Mouse (Mus musculus) heart, postnatal 0 days (tissue): Measurements from ENCODE around the gene Prr15l. TPM values are rescaled to one million over a fixed set of nuclear protein-coding genes. Genes with fewer than 3 reads are reported as not detected.

Experiments used
- ATAC-seq: fragments of 200-750 bp; cut with Nextera tagmentation; 2 replicates; pipeline ENCODE4 v1.8.0; 2017; ENCODE audit warnings: low read depth, moderate number of reproducible peaks, moderate library complexity; ENCODE audit not compliant: insufficient read depth
- DNase-seq: peaks from one replicate; pipeline ENCODE4 v3.0.0-alpha.2; 2016; ENCODE audit warnings: low spot score
- H3K27ac ChIP-seq: fragments of 300-500 bp; sonication (generic); 2 replicates; pipeline ENCODE4 v1.5.1; 2014; ENCODE audit warnings: low read depth, mild to moderate bottlenecking
- H3K27me3 ChIP-seq: fragments of 300-500 bp; sonication (generic); 2 replicates; pipeline ENCODE4 v1.6.1; 2014; ENCODE audit warnings: low read length, mixed read lengths; ENCODE audit not compliant: control insufficient read depth, insufficient read depth
- H3K36me3 ChIP-seq: fragments of 300-500 bp; sonication (generic); replicated peaks from 2 replicates; pipeline ENCODE4 v1.6.1; 2014; ENCODE audit warnings: low read length, mixed read lengths; ENCODE audit not compliant: control insufficient read depth, insufficient read depth
- H3K4me1 ChIP-seq: fragments of 300-500 bp; sonication (generic); 2 replicates; pipeline ENCODE4 v1.6.1; 2014; ENCODE audit warnings: antibody characterized with exemption; ENCODE audit not compliant: control insufficient read depth, insufficient read depth
- H3K4me2 ChIP-seq: fragments of 300-500 bp; sonication (generic); 2 replicates; pipeline ENCODE4 v1.6.1; 2014; ENCODE audit warnings: low read depth, mild to moderate bottlenecking, low read length, moderate library complexity
- H3K4me3 ChIP-seq: fragments of 300-500 bp; sonication (generic); 2 replicates; pipeline ENCODE4 v1.5.1; 2014; ENCODE audit warnings: low read depth, low read length
- H3K9ac ChIP-seq: fragments of 300-500 bp; sonication (generic); replicated peaks from 2 replicates; pipeline ENCODE4 v1.6.1; 2014; ENCODE audit warnings: low read depth, low read length, mixed read lengths
- H3K9me3 ChIP-seq: fragments of 300-500 bp; sonication (generic); replicated peaks from 2 replicates; pipeline ENCODE4 v1.6.1; 2016; ENCODE audit warnings: low read length; ENCODE audit not compliant: control insufficient read depth
- CTCF ChIP-seq: IDR thresholded peaks from 2 replicates; pipeline ENCODE4 v1.5.1; 2016; ENCODE audit warnings: antibody characterized with exemption, control low read depth, low read depth
- EP300 ChIP-seq: IDR thresholded peaks from 2 replicates; pipeline ENCODE4 v1.6.1; 2016; ENCODE audit warnings: antibody characterized with exemption, low read depth
- WGBS: fragments of 180-500 bp; shearing (Covaris S2); extraction: QIAGEN DNeasy Blood & Tissue Kit; methylation state at CpG from one replicate; pipeline ENCODE4 v1.1.7; 2014; 5-methylcytosine and 5-hydroxymethylcytosine counted together
- polyA plus RNA-seq: library from polyadenylated mRNA; unstranded; fragments of >200 nt; fragmentation: Nextera tagmentation; extraction: Ambion mirVana; gene quantifications from 2 replicates; pipeline ENCODE4 v1.2.1, GENCODE M21; 2015
- total RNA-seq: library from RNA; depleted of rRNA; stranded (reverse); fragments of >200 nt; gene quantifications from 2 replicates; pipeline ENCODE4 v1.2.3, GENCODE M21; 2014; ENCODE audit warnings: low replicate concordance; rRNA removed

The Prr15l gene
- total RNA-seq = 0.39 TPM in 1 of 2 replicates, not detected in the other
- 1.2 and 1.3 TPM in 2 replicates for polyA plus RNA-seq

DNA sequence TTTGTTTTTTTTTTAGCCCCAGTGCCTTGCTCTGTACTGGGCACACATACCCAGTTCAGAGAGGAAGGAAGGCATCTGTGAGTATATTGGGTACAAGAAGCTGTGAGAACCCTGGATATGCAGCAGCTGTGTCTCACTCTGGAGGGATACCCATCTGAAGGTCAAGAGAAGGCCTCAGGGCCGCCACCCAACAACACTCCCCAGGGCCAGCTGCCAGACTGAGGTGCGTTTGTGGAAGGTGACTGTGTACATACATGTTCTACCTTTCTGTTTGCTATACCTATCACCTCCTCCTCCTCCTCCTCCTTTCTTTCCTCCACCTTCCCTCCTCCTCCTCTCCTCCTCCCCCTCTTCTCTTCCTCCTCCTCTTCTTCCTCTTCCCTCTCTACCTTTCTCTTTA is at the start of gene Prr15l:
TSS of gene Prr15l (plus strand) at position 17 of the 400 bp plus-strand sequence.
- 66% methylated on average over 2 of the region's 2 CpGs for WGBS
- no peak within 1 kb of the TSS for H3K27ac ChIP-seq
- no peaks in the 10 kb centered on the region for H3K36me3 ChIP-seq
- H3K4me3 ChIP-seq = no peak within 1 kb of the TSS
- no peak within 1 kb of the TSS for H3K9ac ChIP-seq
- H3K4me2 ChIP-seq = no peak within 1 kb of the TSS
- H3K9me3 ChIP-seq = no peaks in the 10 kb centered on the region
- H3K27me3 ChIP-seq = peaks cover 26% of the 10 kb centered on the region
- no peaks in the 10 kb centered on the region for H3K4me1 ChIP-seq
- no peak for TF ChIP-seq EP300
- ATAC-seq (no peak), DNase-seq (no peak)

DNA sequence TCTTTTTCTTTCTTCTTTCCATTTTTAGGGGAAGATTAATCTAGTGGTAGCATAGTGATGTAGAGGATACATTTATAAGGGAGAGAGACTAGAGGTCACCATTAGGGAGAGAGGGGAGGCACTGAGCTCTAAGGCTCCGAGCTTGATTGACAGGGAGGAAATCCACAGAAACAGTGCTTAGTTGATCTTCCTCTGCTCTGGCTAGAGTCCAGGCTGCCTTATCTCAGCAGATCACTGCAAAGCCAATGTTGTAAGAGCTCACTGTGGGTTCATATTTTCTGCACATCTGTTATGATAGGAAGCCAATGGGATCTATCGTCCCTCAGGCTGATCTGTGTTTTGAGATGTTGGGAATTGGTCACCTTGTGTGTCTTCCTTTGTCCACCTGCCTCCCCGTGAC is 49.2 kb upstream of the Prr15l start:
- TF ChIP-seq CTCF (no peak), EP300 (no peak)

DNA sequence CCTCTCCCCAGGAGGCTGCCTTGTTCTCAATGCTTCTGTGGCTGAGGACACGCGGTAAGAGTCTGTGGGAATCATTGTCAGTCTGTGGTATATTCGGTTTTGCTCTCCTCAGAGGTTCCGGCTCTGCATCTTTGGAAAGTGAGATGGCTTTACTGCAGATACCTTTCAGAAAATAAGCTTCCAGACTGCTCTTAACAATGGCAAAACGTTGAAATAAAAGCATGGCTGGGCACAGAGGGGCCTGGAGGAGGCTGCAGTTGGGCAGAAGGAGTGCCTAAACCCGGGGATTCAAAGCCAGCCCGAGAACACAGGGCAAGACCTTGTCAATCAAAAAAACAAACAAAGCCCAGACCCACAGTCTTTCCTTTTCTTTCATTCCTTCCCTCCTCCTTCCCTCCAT is 48.5 kb upstream of the Prr15l start:
- H3K27me3 ChIP-seq = peaks cover 36% of the 10 kb centered on the region
- no peak for DNase-seq
- no peaks in the 10 kb centered on the region for H3K9me3 ChIP-seq
- no peak overlapping the region for H3K4me3 ChIP-seq
- H3K9ac ChIP-seq = no peak overlapping the region
- H3K4me1 ChIP-seq = no peaks in the 10 kb centered on the region
- H3K4me2 ChIP-seq = no peak overlapping the region
- no peaks in the 10 kb centered on the region for H3K36me3 ChIP-seq
- WGBS = 59% methylated on average over 7 of the region's 7 CpGs
- TF ChIP-seq CTCF (no peak), EP300 (no peak)
- no peak overlapping the region for H3K27ac ChIP-seq
- no peak for ATAC-seq

More for the DNA sequence above, 49.2 kb upstream of the Prr15l start:
- Histone ChIP-seq H3K9me3 (no peaks in the 10 kb centered on the region), H3K4me2 (no peak overlapping the region), H3K27ac (no peak overlapping the region), H3K27me3 (peaks cover 37% of the 10 kb centered on the region), H3K9ac (no peak overlapping the region), H3K36me3 (no peaks in the 10 kb centered on the region), H3K4me1 (no peaks in the 10 kb centered on the region), H3K4me3 (no peak overlapping the region)
- ATAC-seq (no peak), DNase-seq (no peak)
- 55% methylated on average over 3 of the region's 3 CpGs for WGBS

DNA sequence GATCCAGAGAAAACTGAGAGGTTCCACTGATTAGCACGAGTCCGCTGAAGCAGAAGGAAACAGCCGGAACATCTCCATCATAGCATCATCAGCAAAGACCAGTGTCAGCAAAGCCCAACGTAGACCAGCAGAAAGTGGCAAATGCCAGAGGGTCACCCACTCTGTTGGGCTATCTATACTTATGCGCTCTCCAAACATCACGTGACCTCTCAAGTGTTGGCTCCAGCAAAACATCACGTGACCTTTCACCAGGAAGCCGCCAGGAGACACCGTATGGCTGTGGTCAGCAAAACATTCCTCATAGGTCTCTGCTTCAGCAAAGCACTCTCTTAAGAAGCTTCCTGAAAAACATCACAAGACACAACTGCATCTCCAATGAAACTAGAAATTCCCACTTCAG is 47.6 kb upstream of the Prr15l start:
- peaks cover 26% of the 10 kb centered on the region for H3K27me3 ChIP-seq
- ATAC-seq (no peak), DNase-seq (no peak)
- H3K27ac ChIP-seq = no peak overlapping the region
- TF ChIP-seq EP300 (no peak), CTCF (no peak)
- no peak overlapping the region for H3K4me2 ChIP-seq
- 54% methylated on average over 9 of the region's 9 CpGs for WGBS
- H3K9me3 ChIP-seq = no peaks in the 10 kb centered on the region
- no peaks in the 10 kb centered on the region for H3K36me3 ChIP-seq
- no peak overlapping the region for H3K9ac ChIP-seq
- no peaks in the 10 kb centered on the region for H3K4me1 ChIP-seq
- no peak overlapping the region for H3K4me3 ChIP-seq

DNA sequence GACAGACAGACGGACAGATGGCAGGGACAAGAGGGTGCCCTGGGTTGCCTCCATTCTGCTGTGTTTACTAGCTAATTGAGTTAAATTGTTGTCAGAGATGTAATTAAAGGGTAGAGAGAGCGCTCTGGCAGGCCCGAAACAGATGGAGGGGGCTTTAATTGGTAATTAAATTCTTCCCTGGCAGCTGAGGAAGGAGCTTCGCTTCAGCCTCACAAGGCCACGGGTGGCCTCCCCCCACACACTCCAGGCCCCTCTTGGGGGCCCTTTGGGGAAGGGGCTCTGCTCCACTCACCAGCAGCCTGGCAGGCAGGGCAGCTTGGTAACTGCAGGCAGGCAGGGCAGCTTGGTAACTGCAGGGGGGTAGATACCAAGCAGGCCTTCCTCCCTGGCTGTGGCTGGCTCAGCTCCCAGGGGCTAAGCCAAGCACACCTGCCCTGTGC is 42.0 kb upstream of the Prr15l start:
- WGBS = 69% methylated on average over 5 of the region's 5 CpGs
- no peak overlapping the region for H3K4me3 ChIP-seq
- ATAC-seq (no peak), DNase-seq (no peak)
- H3K36me3 ChIP-seq = no peaks in the 10 kb centered on the region
- H3K9me3 ChIP-seq = no peaks in the 10 kb centered on the region
- no peak overlapping the region for H3K27ac ChIP-seq
- no peaks in the 10 kb centered on the region for H3K27me3 ChIP-seq
- H3K4me1 ChIP-seq = no peaks in the 10 kb centered on the region
- H3K4me2 ChIP-seq = no peak overlapping the region
- no peak overlapping the region for H3K9ac ChIP-seq
- TF ChIP-seq CTCF = no peak
- no peak for TF ChIP-seq EP300

DNA sequence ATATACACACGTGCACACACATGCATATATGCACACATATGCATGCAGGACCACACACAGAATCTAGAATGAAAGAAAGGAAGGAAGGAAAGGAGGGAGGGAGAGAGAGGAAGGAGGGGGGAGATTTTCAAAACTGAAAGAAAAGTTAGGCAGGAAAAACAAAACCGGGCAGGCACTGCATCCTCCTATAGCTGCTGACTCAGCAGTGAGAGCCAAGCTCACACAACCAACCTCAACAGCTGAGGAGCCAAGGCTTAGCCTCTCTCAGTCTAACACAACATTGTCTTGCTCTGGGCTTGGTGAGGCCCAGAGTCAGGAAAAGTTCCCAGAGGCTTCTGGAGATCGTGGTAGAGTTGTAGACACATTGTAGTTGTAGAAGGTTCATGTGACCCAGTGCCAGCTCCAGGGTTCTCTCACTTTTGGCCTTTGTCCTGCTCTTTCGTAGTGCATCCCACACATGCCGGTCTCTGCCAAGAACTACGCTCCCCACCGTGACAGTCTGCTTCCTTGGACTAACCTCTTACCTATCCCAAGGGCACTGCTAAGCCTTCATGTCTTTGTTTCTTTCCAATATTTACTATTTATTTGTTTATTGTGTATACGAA is 40.9 kb upstream of the Prr15l start:
- Histone ChIP-seq H3K27me3 (no peaks in the 10 kb centered on the region), H3K9me3 (no peaks in the 10 kb centered on the region), H3K27ac (no peak overlapping the region), H3K9ac (no peak overlapping the region), H3K36me3 (no peaks in the 10 kb centered on the region), H3K4me3 (no peak overlapping the region), H3K4me2 (no peak overlapping the region), H3K4me1 (no peaks in the 10 kb centered on the region)
- no peak for DNase-seq
- TF ChIP-seq CTCF = no peak
- no peak for TF ChIP-seq EP300
- 67% methylated on average over 8 of the region's 8 CpGs for WGBS
- no peak for ATAC-seq
